Mouse (Mus musculus) adrenal gland, postnatal 4 days (tissue): Measurements from ENCODE around the gene Tspo2. TPM values are rescaled to one million over a fixed set of nuclear protein-coding genes. Genes with fewer than 3 reads are reported as not detected.
A peak's percentile ranks its signal among the peaks of the same experiment; 100 is the strongest.

Source experiments
- DNase-seq, 2 experiments: peaks; one replicate each; pipeline ENCODE4 v3.0.0; 2021 to 2022; ENCODE audit warnings: low spot score in 2 of 2, mixed read lengths in 2 of 2
- total RNA-seq, 2 experiments: library from RNA; stranded (reverse); gene quantifications; 2 replicates each; pipeline ENCODE4 v1.2.3; 2021

The Tspo2 gene
- total RNA-seq, 2 experiments from 2014 or later, result 2.8 to 5.5 TPM

- no peak for DNase-seq
These were observed 31.8 kb downstream of the Tspo2 start for GRCm38 (mm10) chr17:48419571-48419970.

- DNase-seq, result no peak
These were observed 32.5 kb downstream of the Tspo2 start for GRCm38 (mm10) chr17:48418781-48419180.

GRCm38 (mm10) chr17:48418174-48418573 is 33.1 kb downstream of the Tspo2 start:
- no peak for DNase-seq

GRCm38 (mm10) chr17:48417521-48417920 is 33.8 kb downstream of the Tspo2 start:
- no peak for DNase-seq

GRCm38 (mm10) chr17:48416425-48417195 is 34.7 kb downstream of the Tspo2 start:
- no peak for DNase-seq

GRCm38 (mm10) chr17:48416011-48416410 is 35.3 kb downstream of the Tspo2 start:
- no peak for DNase-seq

- no peak for DNase-seq
These were observed 40.1 kb downstream of the Tspo2 start for GRCm38 (mm10) chr17:48411241-48411640.

- DNase-seq, result no peak
These were observed 41.0 kb downstream of the Tspo2 start for GRCm38 (mm10) chr17:48410299-48410785.

- peak; percentile 98 to 100 for DNase-seq
These were observed 41.7 kb downstream of the Tspo2 start, which contains the start of the genes Nfya and Oard1 for GRCm38 (mm10) chr17:48409380-48410298. Nfya (minus strand) TSS chr17:48409906. Oard1 (plus strand) TSS chr17:48410014.

- DNase-seq, result peak; percentile 50 to 58
These were observed 42.6 kb downstream of the Tspo2 start for GRCm38 (mm10) chr17:48408526-48409291.

- no peak for DNase-seq
These were observed 43.3 kb downstream of the Tspo2 start for GRCm38 (mm10) chr17:48407910-48408525.

- DNase-seq, result no peak
These were observed 44.2 kb downstream of the Tspo2 start for GRCm38 (mm10) chr17:48407154-48407553.

GRCm38 (mm10) chr17:48404706-48405105 is 46.6 kb downstream of the Tspo2 start:
- DNase-seq, result no peak

GRCm38 (mm10) chr17:48403848-48404247 is 47.5 kb downstream of the Tspo2 start:
- DNase-seq, result no peak

GRCm38 (mm10) chr17:48402751-48403150 is 48.6 kb downstream of the Tspo2 start:
- DNase-seq, result no peak

GRCm38 (mm10) chr17:48401710-48402109 is 49.6 kb downstream of the Tspo2 start:
- DNase-seq, result no peak
